Mouse (Mus musculus) c-Kit-positive CD71-positive TER-119-negative erythroid progenitor cells, embryonic 14.5 days (primary cell): ENCODE measurements around the gene Exoc6b.

Experiments
- DNase-seq: peaks from one replicate; pipeline ENCODE4 v3.0.0-alpha.2; 2013; ENCODE audit warnings: low read depth

The Exoc6b gene

DNA sequence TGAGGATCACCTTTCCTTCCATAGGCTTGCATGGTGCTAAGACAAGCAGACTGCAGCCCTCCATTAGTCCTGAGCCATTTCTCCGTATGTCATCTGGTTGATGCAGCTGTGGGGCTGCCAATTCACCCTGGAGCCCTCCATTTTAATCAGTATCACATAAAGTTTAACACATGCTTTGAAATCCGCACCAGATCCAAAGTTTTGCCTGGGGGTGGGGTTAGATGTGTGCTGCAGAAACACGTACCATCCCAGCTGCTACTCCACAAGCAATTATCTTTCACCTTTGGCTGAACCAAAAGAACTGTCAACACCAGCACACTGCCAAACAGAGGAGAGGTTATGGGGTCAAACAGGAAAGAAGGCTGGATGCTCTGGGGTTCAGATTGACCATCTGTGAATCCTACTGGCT, 92.7 kb downstream of the Exoc6b start:
- no peak for DNase-seq

DNA sequence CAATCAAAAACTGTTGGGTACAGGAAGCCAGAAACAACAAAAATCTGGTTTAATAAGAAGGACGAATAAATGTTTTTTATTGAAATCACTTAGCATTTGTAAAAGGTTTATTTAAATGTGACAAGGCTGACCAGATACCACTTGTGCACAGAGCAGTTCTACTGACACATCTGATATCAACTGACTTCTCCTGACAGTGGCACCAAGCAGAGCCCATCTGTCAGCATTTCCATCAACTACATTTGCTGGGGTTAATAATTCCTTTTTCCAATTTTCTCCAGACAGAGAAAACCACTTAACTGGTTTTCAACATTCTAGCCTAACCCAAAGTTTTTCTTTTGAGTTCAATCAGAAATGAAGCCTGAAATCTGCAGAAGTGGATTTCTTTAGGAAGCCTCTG, 100.8 kb downstream of the Exoc6b start:
- no peak for DNase-seq

GRCm38 (mm10) chr6:84964729-84965415, 104.4 kb downstream of the Exoc6b start:
- DNase-seq, result no peak

DNA sequence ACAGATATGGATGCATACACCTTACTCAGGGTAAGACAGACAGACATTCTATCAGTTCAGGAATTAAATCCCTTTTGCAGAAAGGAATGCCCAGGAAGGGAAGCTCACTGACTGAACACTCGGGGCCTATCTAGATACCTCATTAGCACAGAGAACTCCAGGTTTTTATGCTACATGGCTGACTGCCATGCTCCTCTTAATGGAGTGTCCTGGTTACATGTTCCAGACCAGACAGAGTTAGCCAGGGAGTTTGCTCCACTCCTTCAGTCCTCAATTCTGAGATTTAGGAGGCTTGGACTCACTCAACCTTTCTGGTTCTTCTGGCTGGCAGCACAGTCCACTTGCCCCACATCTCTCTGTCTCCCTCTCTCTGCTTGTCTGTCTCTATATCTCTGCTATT, 106.3 kb downstream of the Exoc6b start:
- DNase-seq, result no peak

GRCm38 (mm10) chr6:84961763-84962162, 107.5 kb downstream of the Exoc6b start:
- DNase-seq, result no peak

- no peak for DNase-seq
Measured at GRCm38 (mm10) chr6:84959520-84959919, 109.8 kb downstream of the Exoc6b start.

- DNase-seq, result no peak
Measured at GRCm38 (mm10) chr6:84951621-84952020, 117.7 kb downstream of the Exoc6b start.

DNA sequence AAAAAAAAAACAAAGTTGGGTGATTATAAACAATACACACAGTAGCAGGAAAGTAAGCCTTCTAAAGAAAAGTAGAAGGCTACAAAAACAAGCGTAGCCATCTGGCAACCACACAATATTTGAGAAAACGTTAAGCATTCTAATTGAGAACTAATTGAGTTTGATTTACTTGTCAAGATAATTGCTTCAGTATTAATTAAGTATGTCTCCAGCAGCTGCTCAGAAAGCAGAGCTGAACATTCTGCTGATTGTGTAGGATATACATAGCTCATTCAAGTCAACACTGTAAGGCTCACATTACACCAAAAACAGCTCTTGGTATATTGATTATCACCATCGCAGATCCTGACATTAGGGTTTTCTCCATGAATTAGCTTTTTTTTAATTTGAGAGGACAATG, 122.7 kb downstream of the Exoc6b start:
- DNase-seq, result no peak

GRCm38 (mm10) chr6:84946106-84946505, 123.2 kb downstream of the Exoc6b start:
- DNase-seq, result no peak

- no peak for DNase-seq
Measured at GRCm38 (mm10) chr6:84932953-84933921, 136.1 kb downstream of the Exoc6b start.

- no peak for DNase-seq
Measured at GRCm38 (mm10) chr6:84931051-84931450, 138.3 kb downstream of the Exoc6b start.

GRCm38 (mm10) chr6:84926066-84926465, 143.2 kb downstream of the Exoc6b start:
- peak; percentile 34 for DNase-seq

DNA sequence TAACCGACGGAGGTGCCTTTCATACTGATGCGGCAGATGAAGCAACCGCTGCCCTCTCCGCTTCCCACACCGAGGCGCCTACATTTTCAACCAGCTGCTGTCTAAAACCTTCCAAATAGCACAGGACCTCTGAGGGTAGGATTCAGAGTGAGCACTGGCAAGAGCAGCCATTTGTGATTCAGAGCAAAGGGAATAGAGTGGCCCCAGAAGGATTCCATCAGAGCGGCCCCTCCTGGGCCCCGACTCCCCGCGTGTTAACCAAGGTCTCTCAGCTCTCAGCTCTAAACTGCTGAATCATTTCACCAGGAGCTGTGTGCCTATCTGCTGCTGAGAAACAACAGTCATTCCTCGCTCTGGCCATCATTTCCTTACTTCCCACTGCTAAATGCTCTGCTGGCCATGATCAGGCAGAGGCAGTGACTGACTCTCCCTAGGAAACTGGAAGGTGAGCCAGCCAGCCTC, 145.5 kb downstream of the Exoc6b start:
- peak; percentile 19 for DNase-seq

DNA sequence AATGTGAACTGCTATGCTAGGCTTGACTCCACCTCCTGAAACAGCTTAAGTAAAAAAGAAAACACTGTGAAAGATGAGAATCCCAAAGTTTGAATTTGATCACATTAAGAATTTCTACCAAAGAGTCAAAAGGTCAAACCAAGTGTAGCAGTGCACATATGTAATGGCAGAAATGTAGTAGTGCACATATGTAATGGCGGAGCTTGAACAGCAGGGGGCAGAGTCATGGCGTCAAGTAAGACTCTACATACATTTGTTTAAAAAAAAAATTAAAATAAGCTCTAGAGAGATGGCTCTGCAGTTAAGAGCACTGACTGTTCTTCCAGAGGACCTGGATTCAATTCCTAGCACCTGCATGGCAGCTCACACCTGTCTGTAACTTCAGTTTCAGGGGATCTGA, 153.0 kb downstream of the Exoc6b start:
- DNase-seq, result peak; percentile 36

- DNase-seq, result peak; percentile 44
Measured at GRCm38 (mm10) chr6:84912434-84912833, 156.9 kb downstream of the Exoc6b start.

- no peak for DNase-seq
Measured at GRCm38 (mm10) chr6:84899002-84899774, 170.1 kb downstream of the Exoc6b start.

DNA sequence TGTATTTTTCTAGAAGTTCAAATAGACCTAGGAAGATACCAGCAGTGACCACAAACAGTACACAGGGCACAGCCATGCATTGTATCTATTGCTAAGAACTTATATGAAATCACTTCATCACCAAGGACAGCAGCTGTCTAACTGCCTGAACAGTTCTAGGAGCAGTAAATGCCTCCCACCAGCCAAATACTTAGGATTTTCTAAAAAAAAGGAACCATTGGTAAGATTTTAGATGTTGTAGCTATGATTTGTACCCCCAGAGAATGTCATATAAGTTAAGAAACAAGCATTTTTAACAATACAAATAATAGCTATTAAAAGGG, 175.6 kb downstream of the Exoc6b start:
- no peak for DNase-seq

GRCm38 (mm10) chr6:84892926-84893772, 176.2 kb downstream of the Exoc6b start:
- no peak for DNase-seq

- no peak for DNase-seq
Measured at GRCm38 (mm10) chr6:84886551-84886950, 182.8 kb downstream of the Exoc6b start.

DNA sequence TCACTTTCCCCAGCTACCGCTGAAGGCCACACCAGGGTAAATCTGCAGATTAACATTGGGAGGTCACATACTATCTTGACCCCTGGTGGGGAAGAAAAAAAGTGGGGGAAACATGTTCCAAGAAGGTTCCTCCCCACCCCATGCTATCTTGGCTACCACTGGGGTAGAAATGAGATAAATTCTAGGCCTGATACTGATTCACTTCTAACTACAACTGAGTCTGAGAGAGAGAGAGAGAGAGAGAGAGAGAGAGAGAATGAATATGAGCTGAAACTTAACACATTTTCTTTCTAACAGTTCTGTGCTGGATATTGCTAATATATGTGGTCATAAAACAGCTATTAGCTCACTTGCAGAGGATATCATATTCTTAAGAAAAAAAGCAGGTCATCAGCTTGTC, 184.2 kb downstream of the Exoc6b start:
- DNase-seq, result peak; percentile 17

DNA sequence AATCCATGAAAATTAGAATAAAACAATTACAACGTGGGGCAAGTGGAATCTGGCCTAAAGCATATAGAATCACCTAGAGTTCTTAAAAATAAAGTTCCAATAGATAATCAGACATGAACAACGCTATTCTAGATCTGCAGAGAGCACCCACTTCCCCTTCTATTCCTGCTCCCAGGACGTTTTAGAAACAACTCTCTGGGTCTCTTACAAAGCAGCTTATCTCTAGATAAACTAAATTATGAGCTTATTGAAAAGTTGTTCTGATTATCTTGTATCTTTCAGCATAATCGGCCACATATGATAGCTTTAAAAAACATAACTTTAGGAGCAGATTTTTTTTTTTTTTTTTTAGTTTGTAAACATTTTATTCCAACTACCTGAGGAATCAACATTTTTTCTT, 185.6 kb downstream of the Exoc6b start:
- DNase-seq, result peak; percentile 16
